Mouse (Mus musculus) kidney, postnatal 0 days (tissue): ENCODE measurements around the gene Hist1h2ab. TPM values are rescaled to one million over a fixed set of nuclear protein-coding genes. Genes with fewer than 3 reads are reported as not detected.
A peak's percentile ranks its signal among the peaks of the same experiment; 100 is the strongest.
"Not testable (repeated sequence)": the region's sequence is repeated elsewhere in the genome, so short reads cannot be mapped to it uniquely, and the experiment has no call there.

Experiments used
- ATAC-seq: fragments of 200-750 bp; cut with Nextera tagmentation; replicated peaks from 2 replicates; pipeline ENCODE4 v1.8.0; 2017; ENCODE audit warnings: low read depth, moderate number of reproducible peaks, moderate TSS enrichment, moderate library complexity; ENCODE audit not compliant: low FRiP score
- DNase-seq: peaks from one replicate; pipeline ENCODE4 v3.0.0-alpha.2; 2016; ENCODE audit warnings: low spot score
- H3K27ac ChIP-seq: fragments of 300-500 bp; sonication (generic); 2 replicates; pipeline ENCODE4 v1.5.1; 2014; ENCODE audit warnings: mild to moderate bottlenecking
- H3K27me3 ChIP-seq: fragments of 300-500 bp; sonication (generic); 2 replicates; pipeline ENCODE4 v1.6.1; 2014; ENCODE audit warnings: low read length, mixed read lengths; ENCODE audit not compliant: insufficient read depth
- H3K36me3 ChIP-seq: fragments of 300-500 bp; sonication (generic); 2 replicates; pipeline ENCODE4 v1.6.1; 2014; ENCODE audit warnings: low read length, mixed read lengths; ENCODE audit not compliant: insufficient read depth
- H3K4me1 ChIP-seq: fragments of 300-500 bp; sonication (generic); replicated peaks from 2 replicates; pipeline ENCODE4 v1.6.1; 2014; ENCODE audit warnings: antibody characterized with exemption, low read length, mixed read lengths; ENCODE audit not compliant: insufficient read depth
- H3K4me2 ChIP-seq: fragments of 300-500 bp; sonication (generic); 2 replicates; pipeline ENCODE4 v1.6.1; 2014; ENCODE audit warnings: mild to moderate bottlenecking, low read length, moderate library complexity, mixed read lengths
- H3K4me3 ChIP-seq: fragments of 300-500 bp; sonication (generic); replicated peaks from 2 replicates; pipeline ENCODE4 v1.5.1; 2014; ENCODE audit warnings: low read depth, low read length
- H3K9ac ChIP-seq: fragments of 300-500 bp; sonication (generic); 2 replicates; pipeline ENCODE4 v1.6.1; 2014; ENCODE audit warnings: low read depth, low read length
- H3K9me3 ChIP-seq: fragments of 300-500 bp; sonication (generic); replicated peaks from 2 replicates; pipeline ENCODE4 v1.6.1; 2016; ENCODE audit warnings: low read length, inconsistent platforms, mixed read lengths
- CTCF ChIP-seq: IDR thresholded peaks from 2 replicates; pipeline ENCODE4 v1.5.1; 2016; ENCODE audit warnings: antibody characterized with exemption, low read depth, mild to moderate bottlenecking, moderate library complexity
- WGBS: fragments of 180-500 bp; shearing (Covaris S2); extraction: QIAGEN DNeasy Blood & Tissue Kit; methylation state at CpG from one replicate; pipeline ENCODE4 v1.1.7; 2014; 5-methylcytosine and 5-hydroxymethylcytosine counted together
- polyA plus RNA-seq: library from polyadenylated mRNA; unstranded; fragments of >200 nt; fragmentation: Nextera tagmentation; extraction: Ambion mirVana; gene quantifications from 2 replicates; pipeline ENCODE4 v1.2.1, GENCODE M21; 2015

Hist1h2ab gene
- polyA plus RNA-seq, 1 experiment from 2014 or later, result 26.6 TPM

DNA sequence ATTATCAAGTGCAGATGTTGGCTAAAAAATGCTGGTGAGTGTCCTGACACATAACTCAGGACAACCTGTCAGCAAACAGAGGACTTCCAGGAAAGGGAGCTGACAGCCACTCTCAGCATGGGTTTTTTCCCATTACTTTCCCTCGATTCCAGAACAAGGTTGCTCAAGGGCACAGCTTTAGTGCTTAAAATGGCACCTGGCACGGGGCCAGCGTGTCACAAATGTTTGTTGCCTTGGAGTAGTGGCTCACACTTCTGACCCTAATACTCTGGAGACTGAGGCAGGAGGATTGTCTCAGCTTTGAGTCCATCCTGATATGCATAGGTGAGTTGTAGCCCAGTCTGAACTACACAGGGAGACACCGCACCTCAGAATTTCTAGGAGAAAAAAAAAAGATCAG, 42.3 kb upstream of the Hist1h2ab start:
- DNase-seq, result no peak
- Histone ChIP-seq H3K9me3 (no peaks in the 10 kb centered on the region), H3K27me3 (no peaks in the 10 kb centered on the region), H3K4me1 (no peaks in the 10 kb centered on the region), H3K4me3 (no peak overlapping the region), H3K9ac (no peak overlapping the region), H3K4me2 (no peak overlapping the region), H3K36me3 (no peaks in the 10 kb centered on the region), H3K27ac (no peak overlapping the region)
- 76% methylated on average over 4 of the region's 4 CpGs for whole genome bisulfite sequencing
- TF ChIP-seq CTCF, result no peak
- no peak for ATAC-seq

DNA sequence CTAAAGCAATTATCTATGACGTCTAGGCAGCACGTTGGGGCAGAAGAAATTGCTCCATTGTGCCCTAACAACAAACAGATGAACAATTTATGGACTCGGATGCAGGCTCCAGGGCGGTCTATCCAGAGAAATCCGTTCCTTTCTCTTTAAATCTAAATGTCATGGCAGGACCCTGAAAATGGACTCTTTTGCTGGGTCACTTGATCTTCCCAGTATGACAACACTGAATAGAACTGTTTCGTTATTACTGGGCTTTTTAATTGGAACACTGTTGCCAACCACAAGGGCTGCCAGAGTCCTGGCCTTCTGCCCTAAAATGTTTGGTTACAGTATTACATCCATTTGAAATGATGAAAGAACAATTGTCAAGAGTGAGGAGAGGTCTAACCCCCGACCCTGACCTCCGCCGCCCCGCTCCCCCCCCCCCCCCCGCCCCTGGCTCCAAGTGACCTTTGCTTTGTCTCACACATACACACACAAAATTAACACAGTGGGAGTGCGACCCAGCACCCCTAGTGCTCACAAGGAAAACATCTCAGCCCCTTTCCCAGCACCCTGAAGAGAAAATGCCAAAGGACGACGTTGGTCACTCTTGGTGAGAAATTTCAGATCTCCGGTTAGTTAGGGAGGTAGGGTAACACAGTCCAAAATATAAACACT, 41.1 kb upstream of the Hist1h2ab start:
- Histone ChIP-seq H3K4me2 (peak overlapping the region; percentile 79), H3K36me3 (no peaks in the 10 kb centered on the region), H3K27me3 (no peaks in the 10 kb centered on the region), H3K4me1 (no peaks in the 10 kb centered on the region), H3K27ac (peak overlapping the region; percentile 69), H3K9me3 (no peaks in the 10 kb centered on the region), H3K9ac (peak overlapping the region; percentile 76), H3K4me3 (peak overlapping the region; percentile 39)
- DNase-seq (no peak), ATAC-seq (no peak)
- 25% methylated on average over 13 of the region's 15 CpGs for WGBS
- no peak for TF ChIP-seq CTCF

DNA sequence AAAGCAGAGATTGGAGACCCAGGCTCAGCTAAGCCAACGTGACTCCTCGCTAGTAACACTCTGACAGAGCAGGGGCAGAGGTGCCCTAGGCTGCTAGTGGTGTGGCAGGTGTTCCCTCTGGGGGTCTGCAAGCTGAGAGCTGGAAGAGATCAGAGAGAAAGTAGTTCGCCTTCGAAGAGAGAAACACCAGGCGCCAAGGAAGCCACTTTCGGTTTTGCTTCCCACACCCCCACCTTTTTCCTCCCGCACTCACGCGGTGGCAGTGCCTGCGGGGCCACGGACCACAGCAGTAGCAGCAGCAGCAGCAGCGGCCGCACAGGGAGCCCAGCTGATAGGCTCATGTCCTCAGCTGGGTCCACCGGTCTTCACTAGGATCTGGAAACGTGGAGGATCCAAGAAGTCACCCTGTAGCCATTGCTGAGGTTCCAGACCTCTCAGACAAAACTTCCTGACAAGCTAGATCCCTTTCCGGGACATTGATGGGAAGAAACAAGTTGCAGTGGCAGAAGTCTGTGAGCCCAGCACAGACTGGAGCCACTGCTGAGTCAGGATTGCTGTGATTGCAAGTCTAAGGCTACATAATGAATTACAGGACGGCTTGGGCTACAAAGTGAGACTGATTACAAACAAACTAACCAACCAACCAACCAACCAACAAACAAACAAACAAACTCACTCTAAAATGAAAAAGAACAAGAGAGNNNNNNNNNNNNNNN, 40.4 kb upstream of the Hist1h2ab start, which contains the start of gene Hfe:
Gene Hfe, minus strand, starts transcription at position 481 of the 716 bp plus-strand sequence.
- WGBS, result 2% methylated on average over 17 of the region's 17 CpGs
- Histone ChIP-seq H3K9ac (peak within 1 kb of the TSS; percentile 76), H3K36me3 (no peaks in the 10 kb centered on the region), H3K27ac (peak within 1 kb of the TSS; percentile 69), H3K4me3 (peak within 1 kb of the TSS; percentile 39), H3K4me2 (peak within 1 kb of the TSS; percentile 79), H3K9me3 (no peaks in the 10 kb centered on the region), H3K4me1 (no peaks in the 10 kb centered on the region), H3K27me3 (no peaks in the 10 kb centered on the region)
- peak; percentile 49 for ATAC-seq
- TF ChIP-seq CTCF, result no peak
- DNase-seq, result peak; percentile 68

DNA sequence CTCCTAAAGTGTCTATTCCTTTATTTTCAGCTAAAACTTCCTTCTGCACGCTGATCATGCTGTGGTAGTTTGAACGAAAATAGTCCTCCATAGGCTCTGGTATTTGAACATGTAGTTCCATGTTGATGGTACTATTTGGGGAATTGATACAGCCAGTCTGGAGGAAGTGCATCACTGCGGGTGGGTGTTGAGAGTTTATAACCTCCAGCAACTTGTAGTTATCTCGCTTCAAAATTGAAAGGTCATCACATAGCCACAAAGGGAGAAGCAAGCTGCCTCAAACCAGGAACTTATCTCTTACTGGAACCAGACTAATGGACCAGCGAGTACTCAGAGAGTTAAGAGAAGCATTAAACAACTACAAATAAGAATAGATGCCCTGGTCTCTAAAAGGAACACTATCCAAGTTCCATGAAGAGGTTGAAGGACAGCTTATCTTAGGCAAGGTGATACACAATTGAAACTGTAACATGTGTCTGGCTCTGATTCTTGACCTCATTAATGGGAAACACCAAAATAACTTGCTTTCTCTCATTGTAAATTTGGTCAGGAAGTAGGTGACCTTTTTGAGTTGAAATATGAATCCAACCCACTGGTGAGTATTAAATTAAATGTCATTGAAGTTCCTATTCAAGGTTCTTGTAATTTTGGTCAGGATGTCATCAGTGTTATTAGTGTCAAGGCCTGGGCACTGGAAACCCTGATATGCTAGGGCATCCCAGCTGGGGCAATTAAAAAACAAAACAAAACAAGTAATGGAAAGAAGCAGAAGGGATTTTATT, 34.5 kb upstream of the Hist1h2ab start:
- Histone ChIP-seq H3K9me3 (no peaks in the 10 kb centered on the region), H3K36me3 (no peaks in the 10 kb centered on the region), H3K4me3 (no peak overlapping the region), H3K27ac (no peak overlapping the region), H3K4me1 (no peaks in the 10 kb centered on the region), H3K9ac (no peak overlapping the region), H3K4me2 (no peak overlapping the region), H3K27me3 (no peaks in the 10 kb centered on the region)
- DNase-seq, result no peak
- WGBS, result 89% methylated on average over 5 of the region's 5 CpGs
- TF ChIP-seq CTCF, result no peak
- ATAC-seq, result no peak

DNA sequence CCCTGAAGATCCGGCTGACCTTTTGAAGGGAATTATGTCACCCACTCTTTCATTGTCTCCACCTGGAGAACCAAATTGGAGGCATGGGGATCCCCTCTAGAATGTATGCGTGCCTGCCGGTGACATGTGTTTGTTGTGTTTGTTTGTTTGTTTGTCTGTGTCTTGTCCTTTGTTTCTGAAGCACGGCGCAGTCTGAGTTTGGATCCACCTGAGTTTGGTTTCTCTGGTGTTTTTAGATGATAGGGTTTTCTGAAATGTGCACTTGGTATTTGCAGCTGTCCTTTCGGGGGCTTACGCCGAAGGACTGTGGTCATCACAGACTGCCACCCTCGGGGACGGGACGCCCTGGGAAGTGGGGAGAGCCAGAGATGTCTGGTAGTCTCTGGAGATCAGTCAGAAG, 33.8 kb upstream of the Hist1h2ab start:
- Histone ChIP-seq H3K4me3 (no peak overlapping the region), H3K4me1 (no peaks in the 10 kb centered on the region), H3K4me2 (no peak overlapping the region), H3K9ac (no peak overlapping the region), H3K9me3 (no peaks in the 10 kb centered on the region), H3K36me3 (no peaks in the 10 kb centered on the region), H3K27me3 (no peaks in the 10 kb centered on the region), H3K27ac (no peak overlapping the region)
- WGBS, result 59% methylated on average over 11 of the region's 11 CpGs
- no peak for TF ChIP-seq CTCF
- ATAC-seq, result no peak
- DNase-seq, result no peak

DNA sequence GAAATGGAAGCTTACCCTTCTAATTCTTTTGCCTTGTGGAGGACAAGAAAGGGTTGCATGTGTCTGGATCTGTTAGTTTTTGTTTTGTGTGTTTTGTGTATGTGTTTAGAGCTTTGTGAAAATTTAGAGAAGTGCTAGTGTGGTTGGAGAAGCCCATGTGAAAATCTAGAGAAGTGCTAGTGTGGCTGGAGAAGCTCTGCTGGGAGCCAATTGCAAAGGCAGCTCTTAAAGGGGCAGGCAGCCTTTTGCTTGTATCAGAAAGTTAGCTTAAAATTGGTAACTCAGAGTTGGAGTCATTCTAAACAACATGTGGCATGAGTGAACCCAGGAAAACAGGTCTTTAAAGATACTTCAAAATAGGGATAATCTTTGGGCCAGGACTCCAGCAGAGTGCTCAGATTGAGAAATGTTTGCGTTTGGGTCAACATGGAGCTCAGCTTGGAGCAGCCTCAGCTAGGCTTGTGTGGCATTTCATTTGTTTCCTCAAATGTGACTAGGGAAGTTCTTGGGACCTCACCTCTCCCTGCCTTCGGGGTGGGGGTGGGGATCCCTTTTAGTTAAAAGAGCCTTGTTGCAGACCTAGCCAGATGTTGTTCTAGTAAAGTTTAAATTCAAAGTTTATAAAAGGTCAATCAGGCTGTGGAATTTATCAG, 33.2 kb upstream of the Hist1h2ab start:
- H3K36me3 ChIP-seq, ATAC-seq, H3K27ac ChIP-seq, DNase-seq, H3K9ac ChIP-seq, H3K4me2 ChIP-seq, H3K9me3 ChIP-seq, H3K4me1 ChIP-seq, H3K4me3 ChIP-seq, H3K27me3 ChIP-seq: not testable (repeated sequence)
- WGBS, result 28% methylated on average over 2 of the region's 2 CpGs
